Mouse (Mus musculus): ENCODE measurements around the gene Slc7a7.
"Not testable (repeated sequence)": the region's sequence is repeated elsewhere in the genome, so short reads cannot be mapped to it uniquely, and the experiment has no call there.

Slc7a7 gene

DNA sequence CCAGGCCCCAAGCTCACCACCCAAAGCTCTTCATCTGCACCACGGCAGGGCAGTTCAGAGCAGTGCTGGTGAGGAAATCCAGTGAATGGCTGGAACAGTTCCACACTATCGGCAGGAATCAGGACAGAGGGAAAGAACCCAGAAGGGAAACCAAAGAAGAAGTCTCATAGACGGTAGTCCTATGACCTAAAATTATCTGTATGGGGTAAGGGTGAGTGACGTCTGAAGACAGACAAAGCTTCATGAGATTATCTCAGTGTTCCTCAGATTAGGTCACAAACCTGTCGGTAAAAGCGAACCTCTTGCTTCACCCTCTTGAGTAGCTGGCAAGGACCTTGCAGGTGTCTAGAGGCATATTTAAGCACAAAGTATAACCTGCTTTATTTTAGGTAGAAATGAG lies 40.4 kb downstream of the Slc7a7 start:
- no peak for DNase-seq (ENCODE audit: inconsistent ontology term)

DNA sequence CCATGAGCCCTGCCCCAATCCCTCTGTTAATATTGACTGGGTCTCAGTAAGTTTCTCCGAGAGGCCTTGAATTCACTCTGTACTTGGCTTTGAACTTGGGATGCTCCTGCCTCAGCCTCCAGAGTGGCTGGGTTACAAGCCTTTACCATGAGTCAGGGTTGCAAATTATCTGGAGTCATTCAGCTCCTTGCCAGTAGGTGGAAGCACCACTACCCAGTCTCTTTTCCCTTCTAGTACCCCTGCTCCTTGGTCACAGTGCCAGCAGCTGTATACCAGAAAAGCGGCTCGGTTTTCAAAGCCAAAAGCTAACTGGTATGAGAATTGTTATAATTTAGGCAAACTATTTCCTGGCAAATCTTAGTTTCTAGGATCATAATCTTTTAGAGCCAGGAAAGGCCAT lies 41.7 kb downstream of the Slc7a7 start:
- no peak for DNase-seq (ENCODE audit: inconsistent ontology term)

DNA sequence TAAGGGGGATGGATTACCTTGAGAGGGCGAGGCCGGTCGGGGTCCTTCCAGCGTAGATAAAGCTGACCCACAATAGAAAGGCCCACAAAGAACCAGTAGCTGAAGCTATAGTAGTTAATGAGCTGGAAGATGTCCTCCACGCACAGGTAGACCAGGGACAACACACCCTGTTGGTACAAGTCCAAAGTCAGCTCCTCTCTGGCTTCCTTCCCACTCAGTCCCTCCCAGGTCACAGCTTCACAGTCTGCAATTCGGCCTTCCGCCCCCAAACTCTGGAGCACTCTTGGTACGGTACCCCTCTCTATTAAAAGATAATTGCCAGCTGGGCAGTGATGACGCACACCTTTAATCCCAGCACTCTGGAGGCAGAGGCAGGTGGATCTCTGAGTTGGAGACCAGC lies 44.7 kb downstream of the Slc7a7 start:
- DNase-seq (ENCODE audit: inconsistent ontology term): no peak

DNA sequence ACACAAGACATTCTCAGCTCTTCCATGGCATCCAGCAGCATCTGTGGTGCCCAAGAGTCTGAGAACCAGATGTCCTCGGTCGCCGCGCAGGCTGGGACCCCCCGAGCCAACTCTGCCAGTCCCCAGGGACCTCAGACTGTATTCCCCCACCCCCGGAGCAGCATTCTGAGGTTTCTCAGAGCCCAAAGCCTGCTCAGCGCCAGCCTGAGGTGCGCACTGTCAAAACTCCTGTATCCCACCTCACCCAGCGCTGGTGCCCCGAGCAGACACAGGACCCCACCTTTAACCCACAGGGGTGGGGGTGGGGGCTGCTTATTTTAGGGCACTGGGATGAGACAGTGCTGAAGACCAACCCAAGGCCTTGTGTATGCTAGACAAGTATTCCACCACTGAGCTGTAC lies 46.1 kb downstream of the Slc7a7 start:
- DNase-seq (ENCODE audit: inconsistent ontology term): no peak

DNA sequence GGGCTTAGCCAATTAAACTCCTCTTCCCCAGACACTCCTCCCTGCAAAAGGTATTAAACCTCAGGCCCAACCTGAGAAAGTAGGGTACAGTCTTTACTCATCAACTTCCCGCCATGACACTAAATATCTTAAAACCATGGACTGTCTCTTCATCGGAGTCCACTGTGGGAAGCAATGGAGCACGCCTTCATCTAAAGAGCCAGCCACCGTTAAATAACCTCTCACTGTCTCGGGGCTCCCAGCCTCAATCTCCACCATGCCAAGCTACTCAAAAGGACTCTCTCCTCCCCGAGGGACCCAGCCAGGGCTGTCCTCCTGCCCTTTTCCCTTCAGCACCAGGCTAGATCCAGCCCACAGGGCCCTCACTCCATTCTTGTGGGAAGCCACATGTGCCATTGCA lies 47.0 kb downstream of the Slc7a7 start:
- DNase-seq (ENCODE audit: inconsistent ontology term): no peak

DNA sequence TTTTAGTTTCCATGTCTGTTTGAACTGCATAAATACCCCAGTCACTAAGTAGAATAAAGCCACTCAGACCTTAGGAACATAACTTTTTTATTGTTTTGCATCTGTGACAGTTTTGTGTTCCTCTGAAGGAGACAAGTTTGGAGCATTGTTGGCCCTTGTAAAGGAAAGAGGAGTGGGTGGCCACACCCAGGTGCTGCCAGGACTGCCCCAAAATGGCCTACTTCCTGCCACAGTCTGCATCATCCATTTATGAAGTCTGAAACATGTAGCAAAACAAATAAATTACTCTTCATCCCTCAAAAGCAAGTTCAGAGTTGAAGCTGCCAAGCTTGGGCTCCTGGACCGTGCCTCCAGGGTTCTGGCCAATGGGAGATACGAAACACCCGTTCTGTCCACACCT lies 48.2 kb downstream of the Slc7a7 start:
- DNase-seq (ENCODE audit: inconsistent ontology term): no peak

DNA sequence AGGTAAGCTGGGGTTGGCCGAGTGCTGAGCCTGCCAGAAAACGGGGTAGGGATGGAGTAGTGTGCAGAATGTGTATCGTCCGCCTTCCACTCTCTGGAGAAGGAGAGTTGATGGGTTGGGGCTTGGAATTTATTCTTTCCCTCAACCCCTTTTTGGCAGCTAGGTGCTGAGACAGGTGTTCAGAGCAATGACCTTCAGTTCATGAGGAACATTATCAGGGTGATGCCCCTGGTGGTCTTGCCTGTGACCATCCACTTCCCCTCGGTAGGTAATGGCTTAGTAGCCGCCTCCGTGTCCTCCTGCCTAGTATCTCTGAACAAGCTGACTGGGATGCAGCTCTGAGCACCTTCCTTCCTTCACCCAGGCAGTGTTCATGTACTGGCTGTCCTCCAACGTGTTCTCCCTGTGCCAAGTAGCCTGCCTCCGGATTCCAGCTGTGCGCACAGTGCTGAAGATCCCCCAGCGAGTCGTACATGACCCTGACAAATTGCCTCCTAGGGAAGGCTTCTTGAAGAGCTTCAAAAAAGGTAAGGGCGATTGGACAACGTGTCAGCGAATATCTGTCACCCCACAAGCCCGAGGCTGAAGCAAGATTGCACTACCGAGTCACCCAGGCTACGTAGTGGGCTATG lies 50.0 kb downstream of the Slc7a7 start:
- no peak for DNase-seq (ENCODE audit: inconsistent ontology term)

DNA sequence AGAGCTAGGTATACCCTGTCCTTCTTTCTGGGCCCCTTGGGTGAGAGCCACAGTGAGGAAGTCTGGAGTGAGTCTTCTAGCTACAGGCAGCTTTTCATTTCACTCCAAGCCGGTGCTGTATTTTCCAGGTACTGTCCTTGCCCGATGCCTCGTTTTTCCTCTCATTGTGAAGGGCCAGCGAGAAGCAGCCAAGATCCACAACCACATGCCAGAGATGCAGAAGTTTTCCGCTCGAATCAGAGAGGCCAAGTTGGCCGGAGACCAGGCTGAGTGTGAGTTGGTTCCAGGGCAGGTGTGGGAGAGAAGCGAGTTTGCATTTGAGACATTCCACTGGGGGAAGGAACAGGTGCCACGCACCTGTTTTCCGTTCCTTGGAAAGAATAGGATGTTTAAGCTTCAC lies 51.0 kb downstream of the Slc7a7 start:
- DNase-seq (ENCODE audit: inconsistent ontology term): no peak

DNA sequence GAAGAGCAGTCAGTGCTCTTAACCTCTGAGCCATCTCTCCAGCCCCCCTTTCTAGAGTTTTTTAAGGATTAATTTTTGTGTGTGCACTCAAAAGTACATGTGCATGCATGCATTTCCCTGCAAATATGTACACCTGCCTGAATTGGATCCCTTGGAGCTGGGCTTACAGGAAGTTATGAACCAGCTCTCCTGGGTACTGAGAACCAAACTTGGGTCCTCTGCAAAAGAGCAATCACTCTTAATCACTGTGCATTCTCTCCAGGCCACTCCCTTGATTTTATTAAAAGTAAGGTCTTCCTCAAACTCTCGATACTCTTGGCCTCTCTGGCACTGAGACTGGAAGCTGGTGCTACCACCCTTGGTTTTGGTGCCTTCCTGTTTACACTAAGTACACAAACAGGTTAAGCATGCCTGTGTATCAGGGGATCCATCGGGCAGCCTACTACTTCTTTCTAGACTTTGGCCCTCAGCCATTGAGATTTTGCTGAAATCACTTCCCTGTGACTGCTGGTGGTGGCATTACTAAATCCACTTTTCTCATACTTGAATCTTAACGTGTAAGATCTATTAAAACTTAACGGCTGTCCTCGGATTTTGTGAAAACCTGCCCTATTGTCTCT lies 52.4 kb downstream of the Slc7a7 start:
- no peak for DNase-seq (ENCODE audit: inconsistent ontology term)

DNA sequence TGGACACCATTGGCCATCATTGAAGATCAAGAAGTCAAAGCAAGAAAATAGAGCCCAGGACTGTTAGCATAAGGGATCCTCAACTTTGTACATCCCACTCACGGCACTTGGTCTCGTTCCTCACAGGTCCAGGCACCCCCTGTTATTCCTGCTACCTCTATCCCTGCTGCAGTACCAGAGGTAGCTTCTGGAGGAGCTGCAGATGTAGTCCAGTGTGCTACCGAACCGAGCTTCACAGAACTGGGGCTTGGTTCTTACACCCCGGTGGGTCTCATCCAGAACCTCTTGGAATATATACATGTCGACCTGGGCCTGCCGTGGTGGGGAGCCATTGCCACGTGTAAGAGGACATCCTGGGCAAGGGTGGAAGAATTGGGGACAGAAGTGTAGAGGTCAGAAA lies 54.4 kb downstream of the Slc7a7 start:
- DNase-seq (ENCODE audit: inconsistent ontology term): no peak

DNA sequence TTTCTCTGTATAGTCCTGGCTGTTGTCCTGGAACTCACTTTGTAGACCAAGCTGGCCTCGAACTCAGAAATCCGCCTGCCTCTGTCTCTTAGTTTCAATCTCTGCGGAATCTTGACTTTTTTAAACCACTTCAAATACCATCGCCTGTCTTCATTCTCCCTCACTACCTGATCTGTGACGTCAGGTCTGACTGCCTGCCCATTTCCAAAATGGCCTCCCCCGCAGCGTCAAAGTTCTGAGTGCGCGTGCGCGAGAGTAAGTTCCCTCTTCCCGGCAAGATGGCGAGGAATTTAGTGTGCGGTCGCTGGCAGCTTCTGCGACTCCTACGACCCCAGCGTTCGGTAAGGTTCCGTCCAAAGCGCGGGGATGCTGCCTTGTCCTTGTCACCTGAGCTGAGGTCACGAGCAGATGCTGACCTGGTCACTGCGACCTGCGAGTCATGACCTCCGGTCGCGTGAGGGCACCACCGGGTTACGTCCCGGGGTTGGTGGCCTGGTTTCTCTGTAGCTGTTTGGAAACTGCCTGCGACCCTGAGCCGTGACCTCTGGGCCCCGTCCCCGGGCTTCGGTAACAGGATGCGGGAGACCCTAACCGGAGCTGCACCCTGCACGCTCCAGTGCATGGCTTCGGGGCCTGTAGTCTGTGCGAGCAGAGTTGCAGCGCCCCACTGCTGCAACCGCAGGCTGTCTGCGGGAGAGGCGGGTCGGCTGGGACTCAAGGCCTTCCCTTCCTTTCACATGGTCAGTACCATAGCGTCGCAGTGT lies 56.8 kb downstream of the Slc7a7 start, which contains the start of gene Oxa1l:
Gene Oxa1l, plus strand, starts transcription at position 258 of the 764 bp plus-strand sequence.
- DNase-seq (ENCODE audit: inconsistent ontology term): peak; percentile 91

DNA sequence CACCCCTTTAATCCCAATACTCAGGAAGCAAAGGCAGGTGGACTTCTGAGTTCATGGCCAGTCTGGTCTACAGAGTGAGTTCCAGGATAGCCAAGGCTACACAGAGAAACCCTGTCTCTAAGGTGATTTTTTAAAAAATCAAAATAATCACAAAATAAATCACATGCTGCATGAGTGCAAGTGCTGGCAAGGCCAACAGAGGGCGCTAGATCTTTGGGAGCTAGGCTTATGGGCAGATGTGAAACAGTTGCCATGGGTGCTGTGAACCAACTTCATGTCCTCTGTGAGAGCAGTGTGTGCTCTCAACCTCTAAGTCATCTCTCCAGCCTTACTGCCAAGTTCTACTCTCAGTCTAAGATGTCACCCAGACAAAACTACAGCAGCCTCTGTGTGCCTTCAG lies 63.2 kb downstream of the Slc7a7 start:
- DNase-seq (ENCODE audit: inconsistent ontology term): no peak

DNA sequence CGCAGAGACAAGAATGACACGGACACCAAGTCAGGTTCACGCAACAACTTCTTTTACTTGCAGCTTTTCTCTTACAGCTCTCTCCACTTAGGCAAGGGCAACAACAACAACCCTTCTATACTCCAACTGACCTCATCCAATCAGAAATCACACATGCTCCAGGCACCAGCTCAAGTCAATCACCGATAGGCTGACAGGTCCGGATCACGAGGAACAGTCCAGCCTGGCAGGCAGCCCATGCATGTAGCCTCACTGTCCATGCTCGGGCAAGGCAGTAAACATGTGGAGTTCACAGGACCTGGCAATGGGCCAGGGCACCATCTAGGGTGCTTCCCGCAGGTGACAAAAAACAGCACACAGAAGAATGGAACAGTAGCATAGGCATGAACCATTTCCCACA lies 65.3 kb downstream of the Slc7a7 start:
- no peak for DNase-seq (ENCODE audit: inconsistent ontology term)

DNA sequence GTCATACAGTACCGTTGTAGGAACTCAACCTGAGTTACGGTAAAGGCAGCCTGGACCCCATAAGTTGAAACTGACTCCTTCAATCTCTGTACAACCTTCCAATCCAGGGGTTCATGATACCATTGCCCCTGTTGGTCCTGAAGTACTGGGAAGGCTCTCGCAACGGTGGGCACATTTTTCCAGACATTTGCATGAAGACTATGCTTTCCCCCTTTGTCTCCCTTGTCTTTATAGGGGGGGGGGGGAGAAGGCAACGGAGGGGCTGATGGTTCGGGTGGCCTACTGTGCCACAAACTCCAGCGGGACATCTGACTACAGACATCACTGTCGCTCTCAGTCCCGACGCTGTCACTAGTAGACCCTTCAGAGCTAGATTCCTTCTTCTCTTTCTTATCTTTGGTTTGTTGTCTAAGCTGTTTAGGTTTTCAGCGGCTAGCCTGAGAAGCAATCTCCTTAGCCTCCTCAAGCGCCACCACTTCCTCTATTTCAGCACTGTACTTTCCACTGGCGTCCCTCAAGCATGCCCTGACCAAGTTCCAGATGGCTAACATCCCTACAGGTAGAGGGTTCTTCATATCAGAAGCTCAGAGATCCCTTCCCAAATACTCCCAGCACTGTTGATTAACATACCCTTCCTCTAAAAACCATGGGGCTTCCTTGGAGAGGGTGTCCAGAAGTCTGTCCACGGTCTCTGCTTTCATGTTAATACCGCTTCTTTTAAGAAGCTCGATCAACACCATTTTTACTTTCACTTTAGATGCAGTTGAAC lies 66.6 kb downstream of the Slc7a7 start:
- not testable (repeated sequence) for DNase-seq (ENCODE audit: inconsistent ontology term)

DNA sequence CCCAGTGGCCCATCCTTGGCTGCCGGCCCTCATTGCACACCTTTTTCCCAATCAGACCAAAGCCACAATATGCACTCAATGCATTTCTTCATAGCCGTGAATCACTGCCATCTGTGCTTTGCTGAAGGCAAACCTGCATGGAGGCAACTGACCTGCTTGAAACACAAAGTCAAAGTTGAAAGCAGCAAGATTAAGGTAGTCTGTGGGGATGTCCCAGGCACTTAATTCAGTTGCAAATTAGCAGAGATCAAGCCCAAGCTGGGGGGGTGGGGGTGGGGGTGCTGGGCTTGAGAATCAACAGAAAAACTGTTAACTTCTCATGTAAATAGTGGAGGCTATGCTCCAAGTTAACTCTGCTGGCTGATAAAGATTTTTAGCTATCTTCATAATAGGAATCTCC lies 75.8 kb downstream of the Slc7a7 start:
- not testable (repeated sequence) for DNase-seq (ENCODE audit: inconsistent ontology term)

DNA sequence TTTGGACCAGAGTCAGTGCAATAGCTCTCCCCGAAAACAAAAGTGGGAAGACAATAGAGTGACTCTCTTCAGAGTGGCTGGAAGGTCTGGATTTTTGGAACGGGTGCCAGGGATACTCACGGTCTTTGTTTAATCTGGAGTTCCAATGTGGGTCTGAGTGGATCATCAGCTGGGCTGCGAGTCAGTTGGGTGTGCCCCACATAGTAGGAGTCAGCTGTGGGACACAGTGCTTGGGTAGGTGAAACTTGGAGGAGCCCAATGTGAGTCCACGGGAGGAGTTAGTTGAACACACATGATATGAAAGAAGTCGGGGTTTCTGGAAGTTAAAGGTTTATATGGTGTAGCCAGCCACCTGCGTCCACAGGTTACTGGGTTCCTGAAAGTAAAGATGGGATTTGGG lies 76.7 kb downstream of the Slc7a7 start:
- peak; percentile 27 for DNase-seq (ENCODE audit: inconsistent ontology term)

DNA sequence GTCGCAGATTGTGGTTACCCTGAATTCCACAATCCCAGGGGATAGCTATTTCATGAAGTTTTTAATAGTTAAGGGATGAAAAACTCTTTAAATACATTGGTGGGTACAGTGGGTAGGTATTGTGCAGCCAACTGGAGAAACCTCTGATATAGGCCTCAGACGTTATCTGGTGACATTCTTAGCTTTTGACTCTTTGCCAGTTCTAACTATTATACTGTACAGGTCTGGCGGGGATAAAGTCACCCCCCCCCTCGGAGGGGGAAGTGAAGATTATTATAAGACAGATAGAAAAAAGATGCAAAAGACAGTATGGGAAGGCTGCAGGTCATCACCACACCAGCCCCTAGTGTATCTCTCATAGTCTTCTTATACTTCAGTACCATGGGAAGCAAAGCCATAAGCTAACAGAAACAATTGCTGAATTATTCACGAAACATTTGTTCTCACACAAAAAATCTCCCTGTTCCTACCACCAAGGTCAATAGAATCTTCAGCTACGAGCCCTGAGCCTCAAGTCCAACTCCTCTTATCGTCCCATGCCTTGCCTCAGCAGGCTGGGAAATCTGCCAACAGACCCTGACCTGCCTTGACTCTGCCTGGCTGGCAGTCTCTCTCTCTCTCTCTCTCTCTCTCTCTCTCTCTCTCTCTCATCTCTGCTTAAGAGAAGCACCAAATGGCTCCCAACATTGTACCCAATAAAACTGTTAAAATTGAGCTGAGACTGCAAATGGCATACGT lies 84.0 kb downstream of the Slc7a7 start:
- DNase-seq (ENCODE audit: inconsistent ontology term): no peak

DNA sequence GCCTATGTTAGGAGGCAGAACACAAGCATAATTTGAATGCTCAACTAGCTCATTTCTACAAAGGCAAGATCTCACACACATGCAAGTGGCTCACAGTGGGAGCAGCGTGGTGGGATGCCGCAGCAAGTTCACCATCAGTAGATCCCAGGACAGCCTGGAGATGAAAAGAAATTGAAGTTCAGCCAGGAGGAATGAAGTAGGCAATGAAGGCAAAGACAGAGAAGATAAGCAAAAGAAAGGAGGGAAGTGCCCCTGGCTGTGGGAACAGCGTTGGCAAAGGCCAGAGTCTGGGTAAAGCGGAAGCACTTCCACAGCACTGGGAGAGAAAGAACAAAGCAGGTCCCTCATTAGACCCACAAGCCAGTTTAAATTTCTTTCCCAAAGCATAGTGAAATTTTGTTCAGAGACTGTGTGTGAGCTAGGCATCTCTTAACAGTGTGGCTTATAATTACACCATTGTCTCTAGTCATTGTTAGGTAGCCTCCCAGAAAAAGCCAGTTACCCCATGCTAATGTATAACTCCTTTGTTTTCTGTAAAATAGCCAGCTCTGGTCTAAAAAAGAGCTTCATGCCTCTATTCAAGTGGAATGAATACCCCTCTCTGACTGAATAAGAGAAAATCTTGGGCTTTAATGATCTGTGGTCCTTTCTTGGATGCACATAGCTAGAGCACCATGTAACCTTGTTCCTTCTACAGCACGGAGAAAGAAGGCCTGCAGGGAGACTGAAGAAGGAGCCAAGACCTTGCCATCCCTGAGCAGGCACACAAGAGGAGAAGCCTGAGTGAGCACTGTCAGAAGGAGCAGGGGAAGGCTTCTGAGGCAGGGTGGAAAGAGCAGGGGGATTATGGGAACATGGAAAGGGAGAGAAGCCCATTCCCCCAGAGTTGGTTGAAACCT lies 85.2 kb downstream of the Slc7a7 start:
- DNase-seq (ENCODE audit: inconsistent ontology term): peak; percentile 69

DNA sequence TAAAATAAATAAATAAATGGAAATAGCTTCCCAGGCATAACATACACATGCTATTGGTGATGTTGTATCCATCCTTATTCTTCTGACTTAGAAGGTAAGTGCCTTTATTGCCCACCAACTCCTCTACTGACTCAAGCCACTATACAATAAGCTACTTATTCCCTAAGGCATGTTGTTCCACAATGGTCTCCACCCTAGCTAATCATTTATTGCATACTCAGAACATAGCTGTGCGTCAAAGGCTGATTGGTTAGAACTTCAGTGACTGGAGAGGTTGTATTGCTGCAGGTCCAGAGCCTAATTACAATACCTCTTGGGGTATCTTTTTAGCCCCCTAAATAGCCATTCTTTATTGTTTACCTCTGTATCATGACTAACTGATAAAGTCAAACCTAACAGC lies 86.4 kb downstream of the Slc7a7 start:
- DNase-seq (ENCODE audit: inconsistent ontology term): no peak

DNA sequence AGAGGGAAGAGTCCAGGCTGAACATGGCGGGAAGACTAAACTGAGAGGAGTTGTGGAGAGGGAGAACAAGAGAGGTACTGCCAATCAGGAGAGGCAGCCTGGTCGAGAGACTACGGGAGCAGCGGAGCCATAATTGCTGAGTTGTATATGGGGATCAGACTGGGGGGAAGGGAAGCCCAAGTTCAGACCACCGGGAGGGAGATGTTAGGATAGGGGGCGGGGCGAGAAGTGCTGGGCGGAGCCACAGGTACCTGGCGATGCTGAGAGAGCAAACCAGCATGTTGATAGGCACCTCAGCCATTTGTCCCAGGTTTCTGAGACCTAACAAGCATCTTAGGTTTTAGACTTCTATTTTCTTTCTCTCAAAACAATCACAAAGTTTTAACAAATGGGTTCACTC lies 88.4 kb downstream of the Slc7a7 start:
- DNase-seq (ENCODE audit: inconsistent ontology term): no peak

DNA sequence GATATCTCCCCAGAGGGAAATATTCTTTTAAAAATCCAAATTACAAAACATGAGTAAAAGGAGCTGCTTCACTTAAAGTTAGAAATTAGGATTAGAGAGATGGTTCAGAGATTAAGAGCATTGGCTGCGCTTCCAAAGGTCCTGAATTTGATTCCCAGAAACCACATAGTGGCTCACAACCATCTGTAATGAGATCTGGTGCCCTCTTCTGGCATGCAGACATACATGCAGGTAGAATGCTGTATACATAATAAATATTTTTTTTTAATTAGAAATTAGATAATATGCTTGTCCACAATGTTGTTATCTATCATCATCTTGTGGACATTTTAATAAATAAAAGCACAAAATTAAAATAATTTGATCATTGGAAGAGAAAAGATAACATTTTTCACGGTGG lies 89.0 kb downstream of the Slc7a7 start:
- no peak for DNase-seq (ENCODE audit: inconsistent ontology term)
